Mouse (Mus musculus) cortical plate, adult 2 months (tissue): ENCODE measurements around the gene Tex12. TPM values are rescaled to one million over a fixed set of nuclear protein-coding genes. Genes with fewer than 3 reads are reported as not detected.
A peak's percentile ranks its signal among the peaks of the same experiment; 100 is the strongest.

ENCODE experiments used
- H3K27ac ChIP-seq: fragments of 200-500 bp; 2 replicates; pipeline ENCODE4 v1.5.1; 2012; ENCODE audit warnings: low read length, control low read depth, inconsistent platforms; ENCODE audit not compliant: insufficient read depth
- H3K4me1 ChIP-seq: fragments of 200-500 bp; 2 replicates; pipeline ENCODE4 v1.6.1; 2011; ENCODE audit warnings: low read length; ENCODE audit not compliant: control insufficient read depth, insufficient read depth
- H3K4me3 ChIP-seq: fragments of 200-500 bp; 2 replicates; pipeline ENCODE4 v1.5.1; 2011; ENCODE audit warnings: mild to moderate bottlenecking, low read length, control low read depth; ENCODE audit not compliant: insufficient read depth
- CTCF ChIP-seq: fragments of 200-500 bp; IDR thresholded peaks from 2 replicates; pipeline ENCODE4 v1.5.1; 2011; ENCODE audit warnings: mild to moderate bottlenecking, control low read depth, low read length; ENCODE audit not compliant: insufficient read depth; ENCODE audit errors: extremely low read depth
- POLR2A ChIP-seq: fragments of 200-500 bp; IDR thresholded peaks from 2 replicates; pipeline ENCODE4 v1.6.1; 2011; ENCODE audit warnings: mild to moderate bottlenecking, low read length, control low read depth; ENCODE audit not compliant: insufficient read depth; ENCODE audit errors: extremely low read depth
- polyA plus RNA-seq: library from polyadenylated mRNA; depleted of rRNA; stranded (reverse); fragments of >200 nt; gene quantifications from 2 replicates; pipeline ENCODE4 v1.2.3, GENCODE M21; 2012

Tex12 gene
- polyA plus RNA-seq, 1 experiment, result not detected

- Histone ChIP-seq H3K27ac (no peak overlapping the region), H3K4me1 (no peaks in the 10 kb centered on the region), H3K4me3 (no peak overlapping the region)
- TF ChIP-seq POLR2A (no peak), CTCF (no peak)
Measured at GRCm38 (mm10) chr9:50561918-50562360, 814 bp upstream of the Tex12 start.

GRCm38 (mm10) chr9:50555094-50555446 lies 6.1 kb downstream of the Tex12 start, which contains the start of gene Bco2:
TSS of gene Bco2 (minus strand) at chr9:50555181.
- TF ChIP-seq CTCF (no peak), POLR2A (no peak)
- Histone ChIP-seq H3K27ac (peak within 1 kb of the TSS; percentile 94), H3K4me3 (peak within 1 kb of the TSS; percentile 45), H3K4me1 (peaks cover 3% of the 10 kb centered on the region; the same call in 1 of the 2 replicates)

- H3K27ac ChIP-seq, result peak within 1 kb of the TSS; percentile 94
- no peak for TF ChIP-seq CTCF
- TF ChIP-seq POLR2A, result no peak; the same call in 1 of the 2 replicates
- H3K4me3 ChIP-seq, result peak within 1 kb of the TSS; percentile 45
- H3K4me1 ChIP-seq, result peaks cover 3% of the 10 kb centered on the region; the same call in 1 of the 2 replicates
Measured at GRCm38 (mm10) chr9:50554241-50555093, 6.7 kb downstream of the Tex12 start, which contains the start of gene Il18. TSS of gene Il18 (plus strand) at chr9:50554827.

GRCm38 (mm10) chr9:50553547-50553946 lies 7.6 kb downstream of the Tex12 start:
- H3K4me1 ChIP-seq, result peaks cover 3% of the 10 kb centered on the region; the same call in 1 of the 2 replicates
- H3K4me3 ChIP-seq, result no peak overlapping the region
- no peak for TF ChIP-seq CTCF
- TF ChIP-seq POLR2A, result no peak
- H3K27ac ChIP-seq, result peak overlapping the region; percentile 30; the same call in 1 of the 2 replicates

- H3K27ac ChIP-seq, result no peak overlapping the region
- no peak for TF ChIP-seq CTCF
- TF ChIP-seq POLR2A, result no peak
- no peak overlapping the region for H3K4me3 ChIP-seq
- peaks cover 3% of the 10 kb centered on the region; the same call in 1 of the 2 replicates for H3K4me1 ChIP-seq
Measured at GRCm38 (mm10) chr9:50552206-50552605, 8.9 kb downstream of the Tex12 start.

- Histone ChIP-seq H3K4me1 (peaks cover under 1% of the 10 kb centered on the region; the same call in 1 of the 2 replicates), H3K4me3 (no peak overlapping the region), H3K27ac (no peak overlapping the region)
- TF ChIP-seq CTCF (no peak), POLR2A (no peak)
Measured at GRCm38 (mm10) chr9:50548936-50549335, 12.2 kb downstream of the Tex12 start.

- Histone ChIP-seq H3K4me1 (no peaks in the 10 kb centered on the region), H3K4me3 (no peak overlapping the region), H3K27ac (no peak overlapping the region)
- TF ChIP-seq POLR2A (no peak), CTCF (no peak)
Measured at GRCm38 (mm10) chr9:50547859-50548478, 13.2 kb downstream of the Tex12 start.

GRCm38 (mm10) chr9:50542401-50542800 lies 18.7 kb downstream of the Tex12 start:
- Histone ChIP-seq H3K4me3 (no peak overlapping the region), H3K4me1 (no peaks in the 10 kb centered on the region; the same call in 1 of the 2 replicates), H3K27ac (no peak overlapping the region)
- TF ChIP-seq POLR2A (no peak), CTCF (no peak)

GRCm38 (mm10) chr9:50540170-50540569 lies 21.0 kb downstream of the Tex12 start:
- Histone ChIP-seq H3K27ac (0 out of 2 replicates have a peak overlapping the region, but pooled peaks have one; percentile 25), H3K4me1 (no peaks in the 10 kb centered on the region; the same call in 1 of the 2 replicates), H3K4me3 (no peak overlapping the region)
- TF ChIP-seq POLR2A, result no peak
- TF ChIP-seq CTCF, result no peak
